Mouse (Mus musculus): ENCODE results near the gene Fancc.

GRCm38 (mm10) chr13:63321689-63322088 lies 175.4 kb downstream of the Fancc start:
- TF ChIP-seq GATA1 (IDR thresholded peaks at IDR 0.05; ENCODE audit: borderline replicate concordance, low read length) (no peak), FLI1 (IDR thresholded peaks at IDR 0.05; ENCODE audit: low read length) (no peak)
